Mouse (Mus musculus) macrophage (primary cell): Measurements from ENCODE around the gene Med14. TPM values are rescaled to one million over a fixed set of nuclear protein-coding genes. Genes with fewer than 3 reads are reported as not detected.

Experiments used
- H3K27ac ChIP-seq: fragments of 350-480 bp; formaldehyde crosslinking; 2 replicates; pipeline ENCODE4 v1.9.0; 2021
- H3K36me3 ChIP-seq: fragments of 350-480 bp; formaldehyde crosslinking; 2 replicates; pipeline ENCODE4 v1.9.0; 2021; ENCODE audit errors: inconsistent target
- H3K4me3 ChIP-seq: fragments of 350-480 bp; formaldehyde crosslinking; 2 replicates; pipeline ENCODE4 v1.9.0; 2021; ENCODE audit errors: inconsistent target
- H3K79me2 ChIP-seq: fragments of 350-480 bp; formaldehyde crosslinking; 2 replicates; pipeline ENCODE4 v1.9.0; 2021; ENCODE audit errors: inconsistent target
- WGBS: methylation state at CpG from one replicate; pipeline ENCODE4 v1.1.7; 2026; ENCODE audit warnings: inconsistent platforms; ENCODE audit not compliant: missing documents; 5-methylcytosine and 5-hydroxymethylcytosine counted together
- polyA plus RNA-seq: library from polyadenylated mRNA; stranded (reverse); fragments of 250-400 nt; gene quantifications from 3 replicates; pipeline ENCODE4 v1.2.4, GENCODE M21; 2018; ENCODE audit warnings: inconsistent platforms

Med14 gene
- polyA plus RNA-seq, 1 experiment from 2014 or later = 8.9 TPM

DNA sequence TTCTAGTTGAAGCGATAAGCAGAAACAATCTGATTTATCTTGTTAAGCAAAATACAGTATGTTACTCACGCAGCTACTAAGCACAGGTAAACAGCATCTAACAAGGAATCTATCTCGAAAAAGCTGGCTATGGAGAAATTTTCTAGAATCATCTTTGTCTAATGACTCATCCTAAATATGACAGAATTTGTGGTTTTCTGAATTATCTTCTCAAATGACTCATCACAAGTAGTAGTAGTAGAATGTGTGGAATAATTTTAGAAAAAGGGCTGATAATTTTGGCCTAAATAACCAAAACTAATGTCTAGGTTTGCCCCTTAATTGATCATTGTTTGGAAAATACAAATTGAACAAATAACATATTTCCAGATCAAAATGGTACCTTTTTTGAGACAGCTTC is 15.1 kb downstream of the Med14 start:
- Histone ChIP-seq H3K4me3 (no peak overlapping the region), H3K27ac (no peak overlapping the region), H3K79me2 (no peaks in the 10 kb centered on the region), H3K36me3 (no peaks in the 10 kb centered on the region)
- WGBS = 85% methylated on average over 3 of the region's 3 CpGs

DNA sequence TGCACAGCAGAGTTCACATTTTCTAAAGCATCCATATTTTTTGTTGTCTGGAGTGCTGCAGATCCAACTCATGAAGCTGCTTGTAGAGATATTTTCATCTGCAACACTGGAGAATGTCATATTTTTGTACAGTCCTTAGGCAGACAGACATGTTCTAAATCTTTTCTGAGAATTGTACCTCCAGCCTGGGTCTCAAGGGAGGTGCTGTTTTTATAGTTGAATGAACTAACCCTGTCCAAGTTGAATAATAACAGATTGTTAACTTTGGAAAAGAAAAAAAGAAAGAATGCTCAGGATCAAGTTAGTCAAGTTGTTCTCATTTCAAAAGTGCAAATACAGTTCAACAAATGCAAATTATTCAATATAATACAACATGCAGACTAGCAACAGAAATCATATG is 21.5 kb downstream of the Med14 start:
- Histone ChIP-seq H3K36me3 (no peaks in the 10 kb centered on the region), H3K4me3 (no peak overlapping the region), H3K27ac (no peak overlapping the region), H3K79me2 (no peaks in the 10 kb centered on the region)

DNA sequence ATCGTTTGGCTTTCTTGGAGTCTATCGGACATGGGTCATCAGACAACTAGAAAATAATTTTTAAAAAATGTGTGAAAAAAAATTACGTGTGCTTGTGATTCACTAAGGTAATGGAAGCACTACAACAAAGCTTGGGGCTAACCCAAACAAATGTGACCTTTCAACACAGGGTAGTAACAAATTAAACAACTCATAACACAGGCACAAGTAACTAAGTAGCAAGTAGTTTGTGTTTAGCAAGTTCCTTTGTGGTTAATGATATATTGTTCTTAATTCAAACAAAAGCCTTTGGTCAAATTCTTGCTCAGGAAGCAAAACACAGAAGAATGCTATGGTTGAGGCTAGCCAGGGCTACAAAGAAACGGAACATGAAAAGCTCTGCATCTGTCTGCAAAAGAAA is 45.8 kb downstream of the Med14 start:
- no peak overlapping the region for H3K4me3 ChIP-seq
- WGBS = 100% methylated on average over 4 of the region's 4 CpGs

GRCm38 (mm10) chrX:12713796-12714195 is 48.1 kb downstream of the Med14 start:
- Histone ChIP-seq H3K36me3 (no peaks in the 10 kb centered on the region), H3K27ac (0 out of 2 replicates have a peak overlapping the region, but pooled peaks have one; percentile 4), H3K4me3 (no peak overlapping the region), H3K79me2 (no peaks in the 10 kb centered on the region)
- 76% methylated on average over 4 of the region's 7 CpGs for WGBS

More for the DNA sequence above, 45.8 kb downstream of the Med14 start:
- H3K27ac ChIP-seq = no peak overlapping the region
- no peaks in the 10 kb centered on the region for H3K79me2 ChIP-seq
- no peaks in the 10 kb centered on the region for H3K36me3 ChIP-seq

GRCm38 (mm10) chrX:12686910-12687309 is 75.0 kb downstream of the Med14 start:
- WGBS = 86% methylated on average over 8 of the region's 8 CpGs
- no peak overlapping the region for H3K27ac ChIP-seq
- H3K79me2 ChIP-seq = no peaks in the 10 kb centered on the region
- H3K36me3 ChIP-seq = no peaks in the 10 kb centered on the region; the same call in 1 of the 2 replicates
- H3K4me3 ChIP-seq = no peak overlapping the region

GRCm38 (mm10) chrX:12686071-12686470 is 75.8 kb downstream of the Med14 start:
- Histone ChIP-seq H3K79me2 (no peaks in the 10 kb centered on the region), H3K4me3 (no peak overlapping the region), H3K36me3 (no peaks in the 10 kb centered on the region; the same call in 1 of the 2 replicates), H3K27ac (no peak overlapping the region)

DNA sequence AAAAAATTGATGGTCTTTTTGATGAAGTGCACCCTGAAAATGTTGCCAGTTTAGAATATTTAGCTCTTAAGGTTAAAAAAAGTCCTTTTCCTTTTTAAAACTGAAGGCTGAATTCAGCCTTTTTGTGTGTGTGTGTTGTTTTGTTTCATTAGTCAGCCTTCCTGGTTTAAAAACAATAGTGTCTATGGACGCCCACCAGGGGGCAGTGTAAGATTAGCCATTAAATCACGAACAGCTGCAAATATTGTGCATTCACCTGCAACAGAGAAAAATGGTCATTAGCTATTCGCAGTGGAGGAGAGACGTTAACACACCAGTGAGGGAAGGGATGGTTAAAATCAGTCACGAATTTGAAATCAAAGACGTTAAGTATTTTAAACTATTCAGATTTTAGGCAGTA is 84.5 kb downstream of the Med14 start:
- 21% methylated on average over 5 of the region's 6 CpGs for WGBS
- Histone ChIP-seq H3K27ac (no peak overlapping the region), H3K79me2 (peaks cover 18% of the 10 kb centered on the region; the same call in 1 of the 2 replicates), H3K4me3 (no peak overlapping the region), H3K36me3 (no peaks in the 10 kb centered on the region)

DNA sequence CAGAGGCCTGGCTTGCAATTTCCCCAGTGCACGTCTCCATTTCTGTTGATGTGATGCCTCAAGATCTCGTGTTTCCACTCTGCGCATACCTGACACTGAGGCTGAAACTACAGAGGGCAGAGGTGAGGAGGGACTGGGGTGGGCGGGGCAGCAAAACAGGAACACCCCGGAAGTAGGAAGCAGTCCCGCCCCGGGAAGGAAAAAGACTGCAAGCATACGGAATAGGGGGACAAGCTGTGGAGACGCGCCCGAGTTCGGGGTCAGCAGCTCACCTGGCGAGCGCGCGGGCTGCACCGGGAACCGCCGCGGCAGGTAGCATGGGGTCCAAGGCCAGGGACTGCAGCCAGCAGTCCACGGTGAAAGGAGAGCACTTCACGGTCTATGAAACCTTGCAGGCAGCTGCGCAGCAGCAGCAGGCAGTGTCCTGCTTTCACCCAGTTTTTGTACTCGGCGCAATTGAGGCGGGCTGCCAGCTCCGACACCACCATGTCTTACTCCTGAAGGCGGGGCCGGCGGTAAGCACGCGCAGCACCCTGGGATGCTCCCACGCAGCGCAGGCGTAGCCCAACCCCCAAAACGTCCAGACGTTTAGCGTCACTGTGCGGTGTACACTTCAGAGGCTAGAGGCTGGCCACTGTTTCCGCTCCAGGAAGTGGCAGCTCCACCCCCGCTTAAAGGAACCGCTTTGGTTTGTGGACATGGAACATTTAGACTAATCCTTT is 88.7 kb downstream of the Med14 start, which contains the start of gene 1810030O07Rik:
Gene 1810030O07Rik, minus strand, starts transcription at position 615 of the 722 bp plus-strand sequence.
- Histone ChIP-seq H3K4me3 (peak within 1 kb of the TSS; percentile 37), H3K36me3 (no peaks in the 10 kb centered on the region), H3K27ac (peak within 1 kb of the TSS; percentile 62), H3K79me2 (peaks cover 20% of the 10 kb centered on the region; the same call in 1 of the 2 replicates)
- WGBS = 13% methylated on average over 39 of the region's 42 CpGs

- WGBS = 73% methylated on average over 2 of the region's 2 CpGs
- no peaks in the 10 kb centered on the region for H3K36me3 ChIP-seq
Measured at GRCm38 (mm10) chrX:12653879-12654278, 108.0 kb downstream of the Med14 start.

GRCm38 (mm10) chrX:12651906-12652305 is 110.0 kb downstream of the Med14 start:
- H3K4me3 ChIP-seq = no peak overlapping the region
- H3K27ac ChIP-seq = no peak overlapping the region
- no peaks in the 10 kb centered on the region for H3K79me2 ChIP-seq
- 88% methylated on average over 15 of the region's 16 CpGs for WGBS
- no peaks in the 10 kb centered on the region for H3K36me3 ChIP-seq

More at GRCm38 (mm10) chrX:12653879-12654278, 108.0 kb downstream of the Med14 start:
- Histone ChIP-seq H3K27ac (no peak overlapping the region), H3K4me3 (no peak overlapping the region), H3K79me2 (no peaks in the 10 kb centered on the region)

- Histone ChIP-seq H3K4me3 (no peak overlapping the region), H3K79me2 (no peaks in the 10 kb centered on the region), H3K36me3 (no peaks in the 10 kb centered on the region), H3K27ac (no peak overlapping the region)
- WGBS = 76% methylated on average over 11 of the region's 12 CpGs
Measured at GRCm38 (mm10) chrX:12645531-12646304, 116.2 kb downstream of the Med14 start.

DNA sequence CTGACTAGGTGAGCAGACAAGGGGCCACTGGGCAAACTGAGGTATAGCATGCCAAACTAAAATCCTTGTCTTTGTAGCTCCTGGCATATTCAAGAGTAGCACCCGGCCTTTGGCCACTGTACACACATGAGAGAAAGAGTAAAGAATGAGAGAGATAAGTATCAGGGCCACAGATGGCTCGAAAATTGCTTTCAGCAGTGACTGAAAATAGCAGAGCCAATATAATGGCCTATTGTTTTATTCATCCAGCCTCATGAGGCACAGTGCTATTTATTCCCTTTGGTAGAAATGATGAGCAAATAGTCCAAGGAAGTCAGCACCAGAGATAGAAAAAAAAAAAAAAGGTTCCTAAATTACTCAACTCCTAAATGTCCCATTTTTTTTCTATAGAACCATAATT is 116.9 kb downstream of the Med14 start:
- Histone ChIP-seq H3K36me3 (no peaks in the 10 kb centered on the region), H3K27ac (no peak overlapping the region), H3K4me3 (no peak overlapping the region), H3K79me2 (no peaks in the 10 kb centered on the region)
- WGBS = 69% methylated on average over 2 of the region's 2 CpGs
